Mouse (Mus musculus) right cerebral cortex, postnatal 4 days (tissue): ENCODE data around the gene Panx1.

Experiments used
- DNase-seq: peaks from one replicate; pipeline ENCODE4 v3.0.0-alpha.2; 2022

The Panx1 gene

DNA sequence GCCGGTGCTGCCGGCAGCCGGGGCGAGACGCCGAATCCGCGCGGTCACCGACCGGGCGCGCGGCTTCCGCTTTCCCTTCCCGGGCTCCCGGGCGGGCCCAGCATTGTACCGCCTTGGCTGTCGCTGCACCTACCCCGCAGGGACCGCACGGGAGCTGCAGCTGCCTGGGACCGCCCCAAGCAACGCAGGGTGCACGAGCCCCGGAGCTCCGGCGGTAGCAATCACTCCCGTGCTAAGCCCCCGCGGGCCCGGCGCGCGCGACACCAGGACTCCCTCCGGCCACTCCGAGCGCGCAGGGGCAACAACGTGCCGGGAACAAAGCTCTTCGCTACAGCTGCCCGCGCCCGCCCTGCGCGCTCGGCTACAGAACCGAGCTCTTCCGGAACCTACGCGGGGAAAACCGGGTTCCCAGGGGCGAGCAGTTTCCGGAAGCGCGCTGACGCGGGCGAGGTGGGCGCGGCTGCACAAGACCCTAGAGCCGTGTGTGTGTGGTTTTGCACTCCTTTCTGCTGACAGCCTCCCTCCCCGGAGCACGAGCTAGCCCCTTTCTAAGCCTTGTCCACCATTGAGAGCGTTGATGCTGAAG is at the start of gene Panx1:
Panx1 (minus strand) TSS at position 395 of the 586 bp plus-strand sequence.
- peak; percentile 79 for DNase-seq

- DNase-seq: no peak
Measured at GRCm38 (mm10) chr9:15068686-15069295, 23.5 kb upstream of the Panx1 start.

GRCm38 (mm10) chr9:15067995-15068685 is 22.9 kb upstream of the Panx1 start:
- DNase-seq: no peak

GRCm38 (mm10) chr9:15064176-15064575 is 18.9 kb upstream of the Panx1 start:
- no peak for DNase-seq

DNA sequence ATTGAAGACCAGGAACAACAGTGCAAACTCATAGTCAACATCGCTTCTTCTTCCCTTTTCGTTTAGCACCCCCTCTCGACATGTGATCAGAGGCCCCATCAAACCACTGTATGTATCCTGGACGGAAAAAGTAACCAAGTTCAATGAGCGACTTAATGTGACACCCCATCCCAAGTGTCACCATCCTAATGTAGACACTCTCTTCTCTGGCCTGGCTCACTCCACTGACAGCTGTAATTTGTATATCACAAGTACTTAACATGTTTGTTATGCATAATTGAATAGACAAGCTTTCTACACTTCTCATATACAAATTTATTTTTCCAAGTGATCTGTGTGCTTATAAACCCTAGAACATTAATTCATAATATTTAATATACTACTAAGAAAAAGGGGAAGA is 15.6 kb upstream of the Panx1 start:
- DNase-seq: no peak

DNA sequence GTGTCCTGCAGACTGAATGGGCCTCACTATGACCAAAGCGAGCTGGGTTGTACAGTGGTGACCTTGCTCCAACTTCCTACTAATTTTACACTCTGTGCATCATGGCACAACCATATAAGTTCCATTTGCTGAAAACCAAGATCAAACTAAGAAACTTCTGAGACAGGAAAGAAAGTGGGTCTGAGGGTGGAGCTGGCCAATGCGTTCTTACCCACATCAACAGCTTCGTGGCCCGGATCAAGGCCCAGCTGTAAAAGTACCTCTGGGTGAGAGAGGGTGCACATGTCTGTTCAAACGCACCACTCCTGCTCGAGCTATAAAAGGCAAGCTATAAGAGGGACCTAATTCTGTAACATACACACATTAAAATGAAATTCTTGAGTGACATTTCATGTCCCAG is 14.7 kb upstream of the Panx1 start:
- no peak for DNase-seq

DNA sequence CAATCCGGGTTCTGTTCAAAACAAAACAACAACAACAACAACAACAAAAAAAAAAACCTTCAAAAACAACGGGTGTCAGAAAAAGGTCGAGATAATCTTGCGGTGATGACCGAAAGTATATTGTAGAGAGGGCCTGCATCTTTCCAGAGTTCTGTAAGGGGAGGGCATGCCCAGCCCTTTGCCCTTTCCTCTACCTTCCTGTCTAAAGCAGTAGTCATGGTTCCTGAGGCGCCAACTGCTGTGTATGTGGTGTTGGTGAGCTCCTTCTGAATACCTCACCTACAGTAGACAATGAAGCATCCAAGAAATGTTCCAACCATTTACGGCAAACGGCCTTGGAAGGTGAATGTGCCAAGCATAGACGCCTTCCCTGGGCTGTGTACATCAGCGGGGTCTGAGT is 462 bp upstream of the Panx1 start:
- DNase-seq: no peak

- DNase-seq: peak; percentile 30
Measured at GRCm38 (mm10) chr9:15044391-15045083, 741 bp downstream of the Panx1 start.

DNA sequence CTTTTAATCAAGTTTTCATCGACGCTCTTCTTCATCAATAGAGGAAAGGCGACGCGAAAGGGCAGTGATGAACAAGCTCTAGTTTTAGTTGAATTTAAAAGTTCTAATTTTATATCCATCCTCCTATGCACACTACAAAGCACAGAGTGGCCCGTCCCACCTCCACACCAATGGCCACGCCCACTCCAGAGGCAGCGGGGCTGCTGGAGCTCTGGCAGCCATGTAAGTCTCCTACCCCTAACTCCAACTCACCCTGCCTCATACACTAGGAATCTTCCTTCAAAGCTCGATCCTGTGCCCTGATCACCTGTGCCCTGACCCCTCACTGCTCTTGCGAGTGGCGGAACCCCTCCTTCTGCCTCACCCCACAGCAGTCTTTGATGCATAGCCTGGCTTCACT is 3.7 kb downstream of the Panx1 start:
- no peak for DNase-seq

- DNase-seq: no peak
Measured at GRCm38 (mm10) chr9:15039848-15040247, 5.4 kb downstream of the Panx1 start.

DNA sequence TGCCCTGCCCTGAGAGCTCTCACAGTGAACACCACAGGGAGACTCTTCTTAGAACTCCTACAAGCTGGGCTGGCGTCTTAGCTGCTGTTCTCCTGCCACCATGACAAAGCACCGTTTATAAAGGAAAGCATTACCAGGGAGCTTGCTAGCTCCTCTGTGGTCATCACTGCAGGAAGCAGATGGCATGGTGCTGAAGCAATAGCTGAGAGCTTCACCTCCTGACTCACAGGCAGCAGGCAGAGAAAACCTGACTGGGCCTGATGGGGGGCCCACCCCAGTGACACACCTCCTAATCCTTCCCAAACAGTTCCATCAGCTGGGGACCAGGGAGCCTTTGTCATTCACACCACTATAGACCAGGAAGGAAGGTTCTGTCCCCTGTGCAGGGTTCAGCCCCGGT is 7.6 kb downstream of the Panx1 start:
- no peak for DNase-seq

- DNase-seq: no peak
Measured at GRCm38 (mm10) chr9:15037237-15037636, 8.0 kb downstream of the Panx1 start.

DNA sequence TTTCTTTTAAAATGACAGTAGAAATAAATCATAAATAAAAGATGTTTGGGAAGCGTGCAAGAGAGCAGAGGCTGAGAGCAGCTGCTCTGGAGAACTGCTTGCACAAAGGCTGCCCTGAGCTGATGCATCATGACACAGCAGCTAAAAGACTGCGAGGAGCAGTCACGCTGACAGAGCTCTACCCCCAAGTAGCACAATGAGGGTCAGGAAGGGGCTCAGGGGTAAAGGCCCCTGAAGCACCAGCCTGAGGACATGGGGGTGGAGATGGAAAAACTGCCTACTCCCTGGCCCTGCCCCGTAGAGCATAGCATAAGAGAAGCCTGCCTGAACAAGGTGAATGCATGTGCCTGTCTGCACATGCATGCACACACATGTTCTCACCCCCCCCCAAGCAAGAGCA is 8.5 kb downstream of the Panx1 start:
- DNase-seq: no peak

GRCm38 (mm10) chr9:15036405-15036804 is 8.9 kb downstream of the Panx1 start:
- no peak for DNase-seq

DNA sequence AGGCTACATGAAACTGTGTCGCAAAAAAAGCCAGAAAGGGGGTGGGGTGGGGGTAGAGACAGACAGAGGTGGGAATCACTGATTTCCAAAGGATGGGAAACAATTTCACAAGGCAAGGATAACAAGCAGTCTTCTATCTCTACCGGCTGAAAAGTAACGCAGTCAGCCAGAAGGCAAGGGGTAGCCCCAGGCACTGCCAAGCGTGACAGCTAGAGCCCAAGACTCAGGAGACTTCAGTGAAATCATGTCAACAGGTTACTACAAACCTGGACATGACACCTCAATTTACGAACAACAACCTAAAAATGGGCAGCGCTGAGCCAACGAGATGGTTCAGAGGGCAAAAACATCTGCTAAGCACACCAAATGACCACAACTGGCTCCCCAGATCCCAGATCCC is 9.3 kb downstream of the Panx1 start:
- no peak for DNase-seq

DNA sequence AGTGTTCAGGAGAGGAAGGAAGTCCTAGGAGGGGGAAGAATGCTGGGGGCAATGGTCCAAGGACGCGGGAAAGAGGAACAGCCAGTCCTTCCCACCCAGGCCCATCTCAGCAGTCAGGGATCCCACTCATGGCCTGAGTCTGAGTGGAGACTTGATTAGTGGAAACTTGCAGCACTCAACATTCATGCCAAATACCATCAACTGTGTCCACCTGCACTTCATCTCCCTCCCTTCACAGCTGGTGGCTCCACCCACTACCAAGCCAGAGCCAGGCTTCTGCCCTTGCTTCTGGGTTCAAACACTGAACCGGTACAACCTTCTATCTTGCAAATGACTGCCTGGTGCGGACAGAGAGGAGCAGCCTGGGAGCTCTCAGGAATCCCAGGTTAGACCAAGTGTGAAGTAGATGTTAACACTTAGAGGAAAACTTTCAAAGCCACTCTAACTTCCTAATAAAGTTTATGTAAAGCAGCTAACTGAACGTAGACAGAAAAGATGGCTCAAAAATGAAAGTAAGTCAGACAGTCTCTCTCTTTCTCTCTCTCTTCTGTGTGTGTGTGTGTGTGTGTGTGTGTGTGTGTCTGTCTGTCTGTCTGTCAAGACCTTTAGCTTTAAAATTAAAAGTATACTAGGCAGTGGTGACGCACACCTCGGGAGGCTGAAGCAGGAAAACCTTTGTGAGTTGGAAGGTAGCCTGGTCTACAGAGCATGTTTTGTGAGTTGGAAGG is 10.6 kb downstream of the Panx1 start:
- DNase-seq: no peak

DNA sequence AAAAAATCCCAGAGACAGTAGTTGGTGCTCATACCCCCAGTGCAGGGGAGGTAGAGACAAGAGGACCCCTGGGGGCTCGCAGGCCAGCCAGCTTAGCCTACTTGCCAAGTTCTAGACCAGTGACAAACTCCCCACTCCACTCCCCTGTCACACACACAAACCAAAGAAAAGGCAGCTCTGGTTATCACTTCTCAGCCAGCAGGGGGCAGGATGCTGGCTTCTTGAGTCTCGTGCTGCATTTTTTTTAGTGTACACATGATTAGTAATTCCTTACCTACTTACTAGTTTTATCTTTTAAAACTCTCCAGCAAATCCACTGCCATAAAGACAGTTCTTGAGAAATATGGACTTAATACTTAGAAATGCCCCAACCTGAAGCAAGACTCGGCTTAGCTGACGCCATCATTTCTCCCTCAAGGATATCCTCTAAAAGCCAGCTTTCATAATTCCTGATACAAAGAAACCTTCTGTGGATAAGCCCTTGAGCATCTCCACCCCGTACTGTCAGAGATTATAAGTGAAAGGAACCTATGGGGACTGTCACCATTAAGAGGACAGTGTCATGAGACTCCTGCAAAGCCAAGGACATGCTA is 11.6 kb downstream of the Panx1 start:
- DNase-seq: no peak

GRCm38 (mm10) chr9:15032797-15033196 is 12.5 kb downstream of the Panx1 start:
- DNase-seq: no peak

- DNase-seq: peak; percentile 69
Measured at GRCm38 (mm10) chr9:15030771-15031170, 14.5 kb downstream of the Panx1 start.

- peak; percentile 56 for DNase-seq
Measured at GRCm38 (mm10) chr9:15029025-15029727, 16.1 kb downstream of the Panx1 start.

GRCm38 (mm10) chr9:15027725-15028124 is 17.6 kb downstream of the Panx1 start:
- DNase-seq: no peak

DNA sequence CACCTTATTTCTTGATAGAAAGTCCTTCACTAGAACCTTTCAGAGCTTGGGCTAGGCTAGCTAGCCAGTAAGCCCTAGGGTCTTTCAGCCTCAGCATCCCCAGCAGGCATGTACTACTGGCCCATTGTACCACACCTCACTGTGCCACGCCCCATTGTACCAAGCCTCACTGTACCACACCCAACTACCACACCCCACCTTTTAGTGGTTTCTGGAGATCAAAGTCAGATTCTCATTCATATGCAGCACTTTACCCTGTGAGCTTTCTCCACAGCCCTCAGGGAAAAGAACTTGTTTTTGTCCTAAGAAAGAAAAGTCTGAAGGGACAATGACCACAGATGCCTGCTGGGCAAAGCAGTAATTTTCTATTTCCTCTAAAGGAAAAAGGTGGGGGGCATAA is 22.2 kb downstream of the Panx1 start:
- DNase-seq: no peak
